Mouse (Mus musculus) lung, adult 18-20 months (tissue): ENCODE results near the gene Rev1.
A peak's percentile ranks its signal among the peaks of the same experiment; 100 is the strongest.

ENCODE experiments used
- DNase-seq, 2 experiments: peaks; one replicate each; pipeline ENCODE4 v3.0.0; 2022; ENCODE audit warnings: mixed read lengths in 2 of 2

Rev1 gene

GRCm38 (mm10) chr1:38129501-38130267, at the start of gene Rev1:
Gene Rev1, minus strand, starts transcription at chr1:38129801.
- peak; percentile 92 to 93 for DNase-seq

- no peak for DNase-seq
Observed at GRCm38 (mm10) chr1:38178929-38179328, 49.3 kb upstream of the Rev1 start.

GRCm38 (mm10) chr1:38176077-38176476, 46.5 kb upstream of the Rev1 start:
- DNase-seq: no peak

GRCm38 (mm10) chr1:38171874-38172273, 42.3 kb upstream of the Rev1 start:
- no peak for DNase-seq

GRCm38 (mm10) chr1:38165696-38166095, 36.1 kb upstream of the Rev1 start:
- DNase-seq: no peak

GRCm38 (mm10) chr1:38150086-38150485, 20.5 kb upstream of the Rev1 start:
- DNase-seq: no peak

GRCm38 (mm10) chr1:38146008-38146407, 16.4 kb upstream of the Rev1 start:
- no peak for DNase-seq

GRCm38 (mm10) chr1:38141371-38141770, 11.8 kb upstream of the Rev1 start:
- DNase-seq: no peak

- no peak for DNase-seq
Observed at GRCm38 (mm10) chr1:38140911-38141310, 11.3 kb upstream of the Rev1 start.

- DNase-seq: no peak
Observed at GRCm38 (mm10) chr1:38139396-38139795, 9.8 kb upstream of the Rev1 start.

GRCm38 (mm10) chr1:38132942-38133341, 3.3 kb upstream of the Rev1 start:
- peak; percentile 26 to 36 for DNase-seq

- no peak for DNase-seq
Observed at GRCm38 (mm10) chr1:38130715-38131483, 1.3 kb upstream of the Rev1 start.

- DNase-seq: peak; percentile 55
Observed at GRCm38 (mm10) chr1:38128919-38129436, 623 bp downstream of the Rev1 start.

- DNase-seq: no peak
Observed at GRCm38 (mm10) chr1:38127036-38127435, 2.6 kb downstream of the Rev1 start.

GRCm38 (mm10) chr1:38126426-38126825, 3.2 kb downstream of the Rev1 start:
- no peak for DNase-seq

GRCm38 (mm10) chr1:38124261-38124660, 5.3 kb downstream of the Rev1 start:
- no peak for DNase-seq

- DNase-seq: no peak
Observed at GRCm38 (mm10) chr1:38120877-38121276, 8.7 kb downstream of the Rev1 start.

GRCm38 (mm10) chr1:38118624-38119023, 11.0 kb downstream of the Rev1 start:
- no peak for DNase-seq

- DNase-seq: no peak
Observed at GRCm38 (mm10) chr1:38109786-38110185, 19.8 kb downstream of the Rev1 start.

- no peak for DNase-seq
Observed at GRCm38 (mm10) chr1:38103813-38104212, 25.8 kb downstream of the Rev1 start.

GRCm38 (mm10) chr1:38103214-38103613, 26.4 kb downstream of the Rev1 start:
- DNase-seq: no peak

- DNase-seq: no peak
Observed at GRCm38 (mm10) chr1:38081316-38081715, 48.3 kb downstream of the Rev1 start.

- no peak for DNase-seq
Observed at GRCm38 (mm10) chr1:38071326-38071725, 58.3 kb downstream of the Rev1 start.

GRCm38 (mm10) chr1:38067276-38067675, 62.3 kb downstream of the Rev1 start:
- no peak for DNase-seq
